Mouse (Mus musculus) left cerebral cortex, adult 11 months (tissue): ENCODE results near the gene Rap1a.

Experiments used
- DNase-seq: peaks from one replicate; pipeline ENCODE4 v3.0.0; 2022; ENCODE audit warnings: low spot score

The Rap1a gene

GRCm38 (mm10) chr3:105693327-105694080, 107.6 kb downstream of the Rap1a start:
- DNase-seq = peak; percentile 83

GRCm38 (mm10) chr3:105688536-105688935, 112.6 kb downstream of the Rap1a start:
- DNase-seq = no peak

- DNase-seq = peak; percentile 93
Measured at GRCm38 (mm10) chr3:105687324-105688060, 113.6 kb downstream of the Rap1a start, which contains the start of gene Ddx20. Ddx20 (minus strand) TSS chr3:105687574.

GRCm38 (mm10) chr3:105686394-105687323, 114.5 kb downstream of the Rap1a start:
- no peak for DNase-seq

- no peak for DNase-seq
Measured at GRCm38 (mm10) chr3:105680346-105680745, 120.8 kb downstream of the Rap1a start.
